Mouse (Mus musculus): Measurements from ENCODE around the gene Slc25a29.

DNA sequence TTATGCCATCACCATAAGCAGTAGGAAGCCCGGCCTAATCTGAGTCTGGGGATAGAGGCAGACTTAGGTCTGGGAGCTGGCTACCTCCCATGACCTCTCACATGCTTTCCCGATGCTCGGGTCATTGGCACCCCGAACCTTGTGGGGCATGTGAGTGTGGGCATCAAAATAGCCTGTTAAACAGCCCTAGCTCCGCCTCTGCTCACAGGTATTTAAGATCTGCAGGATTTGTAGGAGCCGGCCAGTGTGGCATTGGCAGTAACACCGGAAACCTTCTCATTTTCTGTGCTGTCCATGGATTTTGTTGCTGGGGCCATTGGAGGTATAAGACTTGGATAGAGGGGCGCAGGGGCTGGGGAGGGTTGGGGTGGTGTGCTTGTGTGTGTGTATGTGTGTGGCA, 15.2 kb upstream of the Slc25a29 start:
- TF ChIP-seq CTCF (IDR thresholded peaks at IDR 0.05; ENCODE audit: low read depth) = no peak
- no peak for TF ChIP-seq EP300 (optimal IDR thresholded peaks at IDR 0.05)

Measured in stomach, postnatal 0 days (tissue).